Mouse (Mus musculus): ENCODE data around the gene Fundc2. TPM values are rescaled to one million over a fixed set of nuclear protein-coding genes. Genes with fewer than 3 reads are reported as not detected.

Gene Fundc2
- polyA plus RNA-seq, 1 experiment from 2014 or later, result 29.5 TPM

GRCm38 (mm10) chrX:75409711-75410110 is 27.5 kb downstream of the Fundc2 start:
- H3K4me1 ChIP-seq (ENCODE audit: control insufficient read depth, insufficient read depth, low read length), result no peaks in the 10 kb centered on the region
- no peak overlapping the region for H3K27ac ChIP-seq (ENCODE audit: low read length)
- no peak overlapping the region for H3K9ac ChIP-seq (ENCODE audit: low read depth, low read length)
- H3K4me3 ChIP-seq (ENCODE audit: low read depth, low read length), result no peak overlapping the region
- 90% methylated on average over 1 of the region's 1 CpGs for WGBS
- no peak for ATAC-seq
- no peaks in the 10 kb centered on the region for H3K9me3 ChIP-seq (replicated peaks; ENCODE audit: control insufficient read depth, low read length, poor library complexity, severe bottlenecking)
- no peaks in the 10 kb centered on the region for H3K36me3 ChIP-seq (ENCODE audit: control insufficient read depth, insufficient read depth, low read length)
- H3K27me3 ChIP-seq (ENCODE audit: control insufficient read depth, insufficient read depth, low read depth, low read length), result no peaks in the 10 kb centered on the region
- H3K4me2 ChIP-seq (ENCODE audit: low read length), result no peak overlapping the region

GRCm38 (mm10) chrX:75415936-75416785 is 34.0 kb downstream of the Fundc2 start, which contains the start of the genes Cmc4, Mtcp1 and Brcc3:
TSS of gene Cmc4 (minus strand) at chrX:75416584.
TSS of gene Mtcp1 (minus strand) at chrX:75416588.
TSS of gene Brcc3 (plus strand) at chrX:75416628.
- H3K27ac ChIP-seq (ENCODE audit: low read length), result peak within 1 kb of the TSS; percentile 88
- H3K4me3 ChIP-seq (ENCODE audit: low read depth, low read length), result peak within 1 kb of the TSS; percentile 53
- 16% methylated on average over 48 of the region's 52 CpGs for WGBS
- H3K9me3 ChIP-seq (replicated peaks; ENCODE audit: control insufficient read depth, low read length, poor library complexity, severe bottlenecking), result no peaks in the 10 kb centered on the region
- H3K27me3 ChIP-seq (ENCODE audit: control insufficient read depth, insufficient read depth, low read depth, low read length), result no peaks in the 10 kb centered on the region
- H3K4me2 ChIP-seq (ENCODE audit: low read length), result peak within 1 kb of the TSS; percentile 56
- peaks cover 2% of the 10 kb centered on the region; the same call in 1 of the 2 replicates for H3K4me1 ChIP-seq (ENCODE audit: control insufficient read depth, insufficient read depth, low read length)
- no peaks in the 10 kb centered on the region for H3K36me3 ChIP-seq (ENCODE audit: control insufficient read depth, insufficient read depth, low read length)
- peak within 1 kb of the TSS; percentile 73 for H3K9ac ChIP-seq (ENCODE audit: low read depth, low read length)
- peak; percentile 100 for ATAC-seq

Other genes starting within 250 kb of the Fundc2 start
- gene Smim9, start 218.6 kb upstream of the Fundc2 start, polyA plus RNA-seq (2015; fragmentation: Nextera tagmentation; extraction: Ambion mirVana), result not detected in 2 replicates
- gene F8, start 216 bp downstream of the Fundc2 start, polyA plus RNA-seq (2015; fragmentation: Nextera tagmentation; extraction: Ambion mirVana), result 1.4 and 1.5 TPM in 2 replicates
- gene Cmc4, start 34.2 kb downstream of the Fundc2 start, polyA plus RNA-seq (2015; fragmentation: Nextera tagmentation; extraction: Ambion mirVana), result 25.7 and 26.4 TPM in 2 replicates
- 7.3 and 7.5 TPM in 2 replicates for gene Mtcp1, start 34.2 kb downstream of the Fundc2 start, polyA plus RNA-seq (2015; fragmentation: Nextera tagmentation; extraction: Ambion mirVana)
- gene Brcc3, start 34.2 kb downstream of the Fundc2 start, polyA plus RNA-seq (2015; fragmentation: Nextera tagmentation; extraction: Ambion mirVana), result 38.2 and 45.2 TPM in 2 replicates
- 329 and 334 TPM in 2 replicates for gene Vbp1, start 131.9 kb downstream of the Fundc2 start, polyA plus RNA-seq (2015; fragmentation: Nextera tagmentation; extraction: Ambion mirVana)
- gene Rab39b, start 195.8 kb downstream of the Fundc2 start, polyA plus RNA-seq (2015; fragmentation: Nextera tagmentation; extraction: Ambion mirVana), result 28.5 and 31.1 TPM in 2 replicates